Mouse (Mus musculus): ENCODE measurements around the gene Slc30a6. TPM values are rescaled to one million over a fixed set of nuclear protein-coding genes. Genes with fewer than 3 reads are reported as not detected.

The Slc30a6 gene
- polyA plus RNA-seq, 1 experiment, result 0.14 TPM

GRCm38 (mm10) chr17:74430074-74430473, 34.7 kb downstream of the Slc30a6 start:
- Histone ChIP-seq H3K9me3 (ENCODE audit: control insufficient read depth, low read length) (no peaks in the 10 kb centered on the region), H3K36me3 (ENCODE audit: control insufficient read depth) (peaks cover 13% of the 10 kb centered on the region), H3K4me3 (replicated peaks) (no peak overlapping the region), H3K27me3 (ENCODE audit: control insufficient read depth) (no peaks in the 10 kb centered on the region), H3K4me1 (ENCODE audit: control insufficient read depth) (peaks cover 3% of the 10 kb centered on the region)
- TF ChIP-seq TAL1 (IDR thresholded peaks at IDR 0.05; ENCODE audit: low read length), result no peak
- no peak for TF ChIP-seq GATA1 (IDR thresholded peaks at IDR 0.05; ENCODE audit: low read length)

GRCm38 (mm10) chr17:74431481-74431880, 36.1 kb downstream of the Slc30a6 start:
- peaks cover 10% of the 10 kb centered on the region for H3K36me3 ChIP-seq (ENCODE audit: control insufficient read depth)
- H3K27me3 ChIP-seq (ENCODE audit: control insufficient read depth), result no peaks in the 10 kb centered on the region
- H3K4me1 ChIP-seq (ENCODE audit: control insufficient read depth), result peaks cover 3% of the 10 kb centered on the region
- H3K4me3 ChIP-seq (replicated peaks), result no peak overlapping the region
- no peaks in the 10 kb centered on the region for H3K9me3 ChIP-seq (ENCODE audit: control insufficient read depth, low read length)
- no peak for TF ChIP-seq TAL1 (IDR thresholded peaks at IDR 0.05; ENCODE audit: low read length)
- TF ChIP-seq GATA1 (IDR thresholded peaks at IDR 0.05; ENCODE audit: low read length), result no peak

GRCm38 (mm10) chr17:74432631-74433030, 37.2 kb downstream of the Slc30a6 start:
- Histone ChIP-seq H3K27me3 (ENCODE audit: control insufficient read depth) (no peaks in the 10 kb centered on the region), H3K4me3 (replicated peaks) (no peak overlapping the region), H3K36me3 (ENCODE audit: control insufficient read depth) (no peaks in the 10 kb centered on the region), H3K4me1 (ENCODE audit: control insufficient read depth) (peaks cover 3% of the 10 kb centered on the region), H3K9me3 (ENCODE audit: control insufficient read depth, low read length) (no peaks in the 10 kb centered on the region)
- TF ChIP-seq GATA1 (IDR thresholded peaks at IDR 0.05; ENCODE audit: low read length) (no peak), TAL1 (IDR thresholded peaks at IDR 0.05; ENCODE audit: low read length) (no peak)

- Histone ChIP-seq H3K4me1 (ENCODE audit: control insufficient read depth) (no peaks in the 10 kb centered on the region), H3K9me3 (ENCODE audit: control insufficient read depth, low read length) (no peaks in the 10 kb centered on the region), H3K27me3 (ENCODE audit: control insufficient read depth) (no peaks in the 10 kb centered on the region), H3K36me3 (ENCODE audit: control insufficient read depth) (no peaks in the 10 kb centered on the region), H3K4me3 (replicated peaks) (no peak overlapping the region)
- TF ChIP-seq GATA1 (IDR thresholded peaks at IDR 0.05; ENCODE audit: low read length) (no peak), TAL1 (IDR thresholded peaks at IDR 0.05; ENCODE audit: low read length) (no peak)
Measured at GRCm38 (mm10) chr17:74437762-74438161, 42.4 kb downstream of the Slc30a6 start.

- no peaks in the 10 kb centered on the region for H3K27me3 ChIP-seq (ENCODE audit: control insufficient read depth)
- no peak overlapping the region for H3K4me3 ChIP-seq (replicated peaks)
- TF ChIP-seq GATA1 (IDR thresholded peaks at IDR 0.05; ENCODE audit: low read length) (no peak), TAL1 (IDR thresholded peaks at IDR 0.05; ENCODE audit: low read length) (no peak)
- H3K9me3 ChIP-seq (ENCODE audit: control insufficient read depth, low read length), result no peaks in the 10 kb centered on the region
- H3K4me1 ChIP-seq (ENCODE audit: control insufficient read depth), result no peaks in the 10 kb centered on the region
- no peaks in the 10 kb centered on the region for H3K36me3 ChIP-seq (ENCODE audit: control insufficient read depth)
Measured at GRCm38 (mm10) chr17:74440486-74440885, 45.1 kb downstream of the Slc30a6 start.

GRCm38 (mm10) chr17:74449776-74450175, 54.4 kb downstream of the Slc30a6 start:
- H3K36me3 ChIP-seq (ENCODE audit: control insufficient read depth), result no peaks in the 10 kb centered on the region
- no peaks in the 10 kb centered on the region for H3K27me3 ChIP-seq (ENCODE audit: control insufficient read depth)
- H3K4me3 ChIP-seq (replicated peaks), result no peak overlapping the region
- TF ChIP-seq GATA1 (IDR thresholded peaks at IDR 0.05; ENCODE audit: low read length) (no peak), TAL1 (IDR thresholded peaks at IDR 0.05; ENCODE audit: low read length) (no peak)
- no peaks in the 10 kb centered on the region for H3K9me3 ChIP-seq (ENCODE audit: control insufficient read depth, low read length)
- H3K4me1 ChIP-seq (ENCODE audit: control insufficient read depth), result no peaks in the 10 kb centered on the region

- TF ChIP-seq TAL1 (IDR thresholded peaks at IDR 0.05; ENCODE audit: low read length), result no peak
- no peak for TF ChIP-seq GATA1 (IDR thresholded peaks at IDR 0.05; ENCODE audit: low read length)
- Histone ChIP-seq H3K27me3 (ENCODE audit: control insufficient read depth) (no peaks in the 10 kb centered on the region), H3K36me3 (ENCODE audit: control insufficient read depth) (no peaks in the 10 kb centered on the region)
Measured at GRCm38 (mm10) chr17:74453928-74454327, 58.5 kb downstream of the Slc30a6 start.

GRCm38 (mm10) chr17:74454660-74455059, 59.3 kb downstream of the Slc30a6 start:
- H3K9me3 ChIP-seq (ENCODE audit: control insufficient read depth, low read length), result no peaks in the 10 kb centered on the region
- H3K4me3 ChIP-seq (replicated peaks), result no peak overlapping the region
- no peaks in the 10 kb centered on the region for H3K36me3 ChIP-seq (ENCODE audit: control insufficient read depth)
- TF ChIP-seq TAL1 (IDR thresholded peaks at IDR 0.05; ENCODE audit: low read length) (no peak), GATA1 (IDR thresholded peaks at IDR 0.05; ENCODE audit: low read length) (no peak)
- no peaks in the 10 kb centered on the region for H3K4me1 ChIP-seq (ENCODE audit: control insufficient read depth)
- no peaks in the 10 kb centered on the region for H3K27me3 ChIP-seq (ENCODE audit: control insufficient read depth)

More at GRCm38 (mm10) chr17:74453928-74454327, 58.5 kb downstream of the Slc30a6 start:
- Histone ChIP-seq H3K4me1 (ENCODE audit: control insufficient read depth) (no peaks in the 10 kb centered on the region), H3K9me3 (ENCODE audit: control insufficient read depth, low read length) (no peaks in the 10 kb centered on the region), H3K4me3 (replicated peaks) (no peak overlapping the region)

- Histone ChIP-seq H3K9me3 (ENCODE audit: control insufficient read depth, low read length) (no peaks in the 10 kb centered on the region), H3K4me1 (ENCODE audit: control insufficient read depth) (no peaks in the 10 kb centered on the region), H3K27me3 (ENCODE audit: control insufficient read depth) (no peaks in the 10 kb centered on the region), H3K36me3 (ENCODE audit: control insufficient read depth) (no peaks in the 10 kb centered on the region), H3K4me3 (replicated peaks) (no peak overlapping the region)
- no peak for TF ChIP-seq TAL1 (IDR thresholded peaks at IDR 0.05; ENCODE audit: low read length)
- TF ChIP-seq GATA1 (IDR thresholded peaks at IDR 0.05; ENCODE audit: low read length), result no peak
Measured at GRCm38 (mm10) chr17:74455426-74455825, 60.0 kb downstream of the Slc30a6 start.

GRCm38 (mm10) chr17:74456825-74457224, 61.4 kb downstream of the Slc30a6 start:
- no peaks in the 10 kb centered on the region for H3K36me3 ChIP-seq (ENCODE audit: control insufficient read depth)
- no peak overlapping the region for H3K4me3 ChIP-seq (replicated peaks)
- H3K4me1 ChIP-seq (ENCODE audit: control insufficient read depth), result no peaks in the 10 kb centered on the region
- TF ChIP-seq GATA1 (IDR thresholded peaks at IDR 0.05; ENCODE audit: low read length) (no peak), TAL1 (IDR thresholded peaks at IDR 0.05; ENCODE audit: low read length) (no peak)
- H3K27me3 ChIP-seq (ENCODE audit: control insufficient read depth), result no peaks in the 10 kb centered on the region
- H3K9me3 ChIP-seq (ENCODE audit: control insufficient read depth, low read length), result no peaks in the 10 kb centered on the region

Measured in erythroblast, embryonic 14.5 days (primary cell).